Mouse (Mus musculus) embryonic facial prominence, embryonic 11.5 days (tissue): ENCODE data around the gene Fsd2. TPM values are rescaled to one million over a fixed set of nuclear protein-coding genes. Genes with fewer than 3 reads are reported as not detected.

ENCODE experiments used
- ATAC-seq: fragments of 200-750 bp; cut with Nextera tagmentation; replicated peaks from 2 replicates; pipeline ENCODE4 v1.8.0; 2017; ENCODE audit warnings: low read depth; ENCODE audit not compliant: insufficient number of reproducible peaks, low FRiP score, low TSS enrichment
- DNase-seq: peaks from one replicate; pipeline ENCODE4 v3.0.0-alpha.2; 2015; ENCODE audit warnings: low spot score
- H3K27ac ChIP-seq: fragments of 300-500 bp; sonication (generic); replicated peaks from 2 replicates; pipeline ENCODE4 v1.5.1; 2014; ENCODE audit warnings: mild to moderate bottlenecking, low read depth, low read length, control low read depth
- H3K27me3 ChIP-seq: fragments of 300-500 bp; sonication (generic); 2 replicates; pipeline ENCODE4 v1.6.1; 2014; ENCODE audit warnings: mild to moderate bottlenecking, low read length, moderate library complexity, mixed read lengths; ENCODE audit not compliant: control insufficient read depth, insufficient read depth
- H3K36me3 ChIP-seq: fragments of 300-500 bp; sonication (generic); replicated peaks from 2 replicates; pipeline ENCODE4 v1.6.1; 2014; ENCODE audit warnings: low read depth, mild to moderate bottlenecking, low read length, moderate library complexity, mixed read lengths; ENCODE audit not compliant: control insufficient read depth, insufficient read depth
- H3K4me1 ChIP-seq: fragments of 300-500 bp; sonication (generic); 2 replicates; pipeline ENCODE4 v1.6.1; 2014; ENCODE audit warnings: low read length, mixed read lengths; ENCODE audit not compliant: control insufficient read depth, insufficient read depth
- H3K4me2 ChIP-seq: fragments of 300-500 bp; sonication (generic); 2 replicates; pipeline ENCODE4 v1.6.1; 2014; ENCODE audit warnings: low read depth, mild to moderate bottlenecking, control low read depth, low read length, moderate library complexity
- H3K4me3 ChIP-seq: fragments of 300-500 bp; sonication (generic); 2 replicates; pipeline ENCODE4 v1.5.1; 2014; ENCODE audit warnings: low read depth, low read length, control low read depth
- H3K9ac ChIP-seq: fragments of 300-500 bp; sonication (generic); replicated peaks from 2 replicates; pipeline ENCODE4 v1.6.1; 2014; ENCODE audit warnings: mild to moderate bottlenecking, control low read depth, low read length
- H3K9me3 ChIP-seq: fragments of 300-500 bp; sonication (generic); replicated peaks from 2 replicates; pipeline ENCODE4 v1.6.1; 2016; ENCODE audit warnings: mild to moderate bottlenecking, low read length, inconsistent platforms, mixed read lengths; ENCODE audit not compliant: control insufficient read depth
- WGBS: fragments of 180-500 bp; shearing (Covaris S2); extraction: QIAGEN DNeasy Blood & Tissue Kit; methylation state at CpG from one replicate; pipeline ENCODE4 v1.1.7; 2014; 5-methylcytosine and 5-hydroxymethylcytosine counted together
- polyA plus RNA-seq: library from polyadenylated mRNA; unstranded; fragments of >200 nt; fragmentation: Nextera tagmentation; extraction: Ambion mirVana; gene quantifications from 2 replicates; pipeline ENCODE4 v1.2.1, GENCODE M21; 2014

The Fsd2 gene
- polyA plus RNA-seq, 1 experiment from 2014 or later: 0.35 TPM

GRCm38 (mm10) chr7:81578413-81578812 is 11.7 kb upstream of the Fsd2 start:
- DNase-seq (no peak), ATAC-seq (no peak)
- Histone ChIP-seq H3K36me3 (no peaks in the 10 kb centered on the region), H3K27me3 (no peaks in the 10 kb centered on the region), H3K9me3 (no peaks in the 10 kb centered on the region), H3K4me1 (no peaks in the 10 kb centered on the region), H3K4me3 (no peak overlapping the region), H3K9ac (no peak overlapping the region), H3K4me2 (no peak overlapping the region), H3K27ac (no peak overlapping the region)
- 89% methylated on average over 7 of the region's 7 CpGs for WGBS

GRCm38 (mm10) chr7:81577872-81578271 is 11.1 kb upstream of the Fsd2 start:
- ATAC-seq: no peak

DNA sequence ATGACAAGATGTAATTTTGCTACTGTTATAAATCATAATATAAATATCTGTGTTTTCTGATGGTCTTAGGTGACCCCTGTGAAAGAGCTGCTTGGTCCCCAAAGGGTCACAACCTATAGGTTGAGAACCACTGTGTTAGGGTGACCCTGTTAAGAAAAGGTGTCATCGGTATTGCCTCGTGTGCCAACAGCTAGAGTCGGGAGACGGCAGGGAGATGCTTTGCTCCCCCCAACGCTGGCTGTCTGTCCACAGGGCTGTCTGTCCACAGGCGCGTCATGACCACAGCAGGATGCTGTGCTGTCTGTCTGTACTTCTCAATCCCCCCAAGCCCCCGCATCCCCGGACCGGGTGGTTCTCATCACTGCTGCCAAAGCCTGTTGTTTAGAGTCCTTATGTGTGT is 8.9 kb upstream of the Fsd2 start:
- WGBS: 90% methylated on average over 10 of the region's 10 CpGs

More at GRCm38 (mm10) chr7:81577872-81578271, 11.1 kb upstream of the Fsd2 start:
- Histone ChIP-seq H3K27ac (no peak overlapping the region), H3K4me2 (no peak overlapping the region), H3K9ac (no peak overlapping the region), H3K9me3 (no peaks in the 10 kb centered on the region), H3K4me1 (no peaks in the 10 kb centered on the region), H3K4me3 (no peak overlapping the region), H3K27me3 (no peaks in the 10 kb centered on the region), H3K36me3 (no peaks in the 10 kb centered on the region)
- 91% methylated on average over 3 of the region's 3 CpGs for WGBS
- no peak for DNase-seq

GRCm38 (mm10) chr7:81573821-81574220 is 7.1 kb upstream of the Fsd2 start:
- H3K9ac ChIP-seq: no peak overlapping the region
- H3K4me1 ChIP-seq: peaks cover 4% of the 10 kb centered on the region; the same call in 1 of the 2 replicates
- H3K4me3 ChIP-seq: no peak overlapping the region
- no peak for DNase-seq
- no peak overlapping the region for H3K27ac ChIP-seq
- H3K9me3 ChIP-seq: no peaks in the 10 kb centered on the region
- WGBS: 94% methylated on average over 9 of the region's 9 CpGs
- no peaks in the 10 kb centered on the region for H3K27me3 ChIP-seq
- H3K36me3 ChIP-seq: no peaks in the 10 kb centered on the region
- no peak overlapping the region for H3K4me2 ChIP-seq
- no peak for ATAC-seq

More for the DNA sequence above, 8.9 kb upstream of the Fsd2 start:
- DNase-seq: no peak
- ATAC-seq: no peak
- H3K9me3 ChIP-seq: no peaks in the 10 kb centered on the region
- no peak overlapping the region for H3K9ac ChIP-seq
- no peaks in the 10 kb centered on the region for H3K27me3 ChIP-seq
- no peak overlapping the region for H3K4me3 ChIP-seq
- no peak overlapping the region for H3K4me2 ChIP-seq
- peaks cover 4% of the 10 kb centered on the region; the same call in 1 of the 2 replicates for H3K4me1 ChIP-seq
- H3K27ac ChIP-seq: no peak overlapping the region
- H3K36me3 ChIP-seq: no peaks in the 10 kb centered on the region

- no peaks in the 10 kb centered on the region for H3K36me3 ChIP-seq
- no peak overlapping the region for H3K4me3 ChIP-seq
- H3K9ac ChIP-seq: no peak overlapping the region
- H3K9me3 ChIP-seq: no peaks in the 10 kb centered on the region
- DNase-seq (no peak), ATAC-seq (no peak)
- WGBS: 90% methylated on average over 6 of the region's 6 CpGs
- H3K27ac ChIP-seq: no peak overlapping the region
- peaks cover 4% of the 10 kb centered on the region; the same call in 1 of the 2 replicates for H3K4me1 ChIP-seq
- H3K4me2 ChIP-seq: no peak overlapping the region
- no peaks in the 10 kb centered on the region for H3K27me3 ChIP-seq
These were observed 6.7 kb upstream of the Fsd2 start for GRCm38 (mm10) chr7:81573397-81573796.

DNA sequence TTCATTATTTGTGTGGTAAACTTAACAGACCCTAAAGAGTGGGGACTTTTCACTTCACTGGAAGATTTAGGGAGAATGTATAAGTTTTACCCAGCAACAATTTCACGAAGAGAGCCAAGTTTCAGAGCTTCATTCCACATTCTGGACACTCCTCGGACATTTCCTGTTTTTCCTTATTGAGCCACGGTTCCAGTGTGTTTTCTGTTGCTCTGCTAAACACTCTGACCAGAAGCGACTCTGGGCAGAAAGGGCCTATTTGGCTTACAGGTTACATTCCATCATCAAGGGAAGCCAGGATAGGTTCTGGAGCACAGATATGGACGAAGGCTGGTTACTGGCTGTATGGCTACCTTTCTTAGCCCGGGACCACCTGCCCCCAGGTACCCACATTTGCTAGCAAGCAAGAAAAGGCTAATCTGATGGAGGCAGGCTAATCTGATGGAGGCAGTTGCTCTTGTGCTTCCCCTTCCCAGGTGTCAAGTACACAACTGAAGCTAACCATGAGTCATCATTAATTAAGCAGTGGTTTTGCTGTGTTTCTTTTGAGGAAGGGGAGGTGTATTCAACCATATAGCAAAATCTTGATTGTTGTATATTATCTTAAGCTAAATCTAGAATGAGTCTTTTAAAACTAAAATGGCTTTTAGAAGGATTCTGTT is 6.0 kb upstream of the Fsd2 start:
- no peak overlapping the region for H3K4me3 ChIP-seq
- no peak overlapping the region for H3K9ac ChIP-seq
- WGBS: 78% methylated on average over 6 of the region's 6 CpGs
- H3K36me3 ChIP-seq: no peaks in the 10 kb centered on the region
- no peaks in the 10 kb centered on the region for H3K27me3 ChIP-seq
- H3K27ac ChIP-seq: no peak overlapping the region
- peaks cover 4% of the 10 kb centered on the region; the same call in 1 of the 2 replicates for H3K4me1 ChIP-seq
- DNase-seq (no peak), ATAC-seq (no peak)
- no peaks in the 10 kb centered on the region for H3K9me3 ChIP-seq
- H3K4me2 ChIP-seq: no peak overlapping the region

GRCm38 (mm10) chr7:81571941-81572441 is 5.2 kb upstream of the Fsd2 start:
- Histone ChIP-seq H3K27ac (peak overlapping the region; percentile 76; the same call in 1 of the 2 replicates), H3K36me3 (no peaks in the 10 kb centered on the region), H3K9me3 (no peaks in the 10 kb centered on the region), H3K4me1 (peaks cover 4% of the 10 kb centered on the region; the same call in 1 of the 2 replicates), H3K27me3 (no peaks in the 10 kb centered on the region), H3K4me2 (peak overlapping the region; percentile 94), H3K4me3 (peak overlapping the region; percentile 81), H3K9ac (peak overlapping the region; percentile 81)
- DNase-seq: no peak
- ATAC-seq: no peak
- WGBS: 20% methylated on average over 15 of the region's 15 CpGs
